Mouse (Mus musculus) G1E-ER4 (cell line): ENCODE data around the gene Mael. TPM values are rescaled to one million over a fixed set of nuclear protein-coding genes. Genes with fewer than 3 reads are reported as not detected.

Experiments used
- GATA1 ChIP-seq: IDR thresholded peaks from one replicate; pipeline ENCODE4 v1.8.0; 2012; ENCODE audit warnings: low read length, inconsistent platforms
- polyA plus RNA-seq: library from polyadenylated mRNA; stranded (reverse); fragments of >175 nt; gene quantifications from 2 replicates; pipeline ENCODE4 v1.2.3, GENCODE M21; 2012

Mael gene
- polyA plus RNA-seq, result not detected in 2 replicates

GRCm38 (mm10) chr1:166238315-166238969 lies at the start of gene Mael:
TSS of gene Mael (minus strand) at chr1:166238747.
- no peak for TF ChIP-seq GATA1

DNA sequence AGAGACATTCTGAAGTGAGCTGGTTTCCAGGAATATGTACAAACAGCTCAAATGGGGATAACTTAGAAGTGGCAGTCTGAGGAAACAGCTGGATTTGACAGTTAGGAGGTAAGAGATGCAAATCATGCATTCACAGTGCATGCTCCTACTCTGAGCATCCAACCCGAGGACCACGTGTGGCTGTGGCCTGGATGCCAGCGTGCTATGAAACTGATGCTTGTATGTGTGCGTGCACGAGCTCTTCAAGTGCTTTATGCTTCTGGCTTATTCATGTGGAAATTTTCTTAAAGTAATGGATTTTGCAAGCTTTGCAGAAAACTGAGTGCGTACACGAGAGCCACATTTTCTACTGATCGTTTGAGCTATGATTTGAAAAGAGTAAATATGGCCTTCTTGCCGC lies 47.7 kb upstream of the Mael start:
- no peak for TF ChIP-seq GATA1

DNA sequence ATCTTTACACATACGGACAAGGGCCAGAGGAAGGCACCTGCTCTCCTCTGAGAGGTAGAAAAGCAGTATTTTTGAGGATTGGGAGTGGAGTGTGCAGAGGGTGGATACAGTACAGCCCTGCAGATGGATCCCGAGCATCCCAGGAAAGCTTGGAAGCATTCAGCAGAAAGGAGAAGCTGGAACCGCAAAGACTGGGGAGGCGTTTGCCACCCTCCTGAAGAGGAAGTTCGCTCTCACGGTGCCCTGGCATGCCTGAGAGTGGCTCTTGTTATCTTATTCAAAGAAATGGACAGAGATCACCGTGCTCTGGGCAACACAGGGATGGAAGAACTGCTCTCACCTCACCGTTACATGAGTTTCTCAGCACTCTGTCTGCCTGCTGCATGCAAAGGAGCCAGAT lies 45.8 kb upstream of the Mael start:
- no peak for TF ChIP-seq GATA1

GRCm38 (mm10) chr1:166283451-166283850 lies 44.9 kb upstream of the Mael start:
- TF ChIP-seq GATA1, result no peak

GRCm38 (mm10) chr1:166282597-166283210 lies 44.2 kb upstream of the Mael start:
- TF ChIP-seq GATA1, result no peak

GRCm38 (mm10) chr1:166281836-166282235 lies 43.3 kb upstream of the Mael start:
- no peak for TF ChIP-seq GATA1

DNA sequence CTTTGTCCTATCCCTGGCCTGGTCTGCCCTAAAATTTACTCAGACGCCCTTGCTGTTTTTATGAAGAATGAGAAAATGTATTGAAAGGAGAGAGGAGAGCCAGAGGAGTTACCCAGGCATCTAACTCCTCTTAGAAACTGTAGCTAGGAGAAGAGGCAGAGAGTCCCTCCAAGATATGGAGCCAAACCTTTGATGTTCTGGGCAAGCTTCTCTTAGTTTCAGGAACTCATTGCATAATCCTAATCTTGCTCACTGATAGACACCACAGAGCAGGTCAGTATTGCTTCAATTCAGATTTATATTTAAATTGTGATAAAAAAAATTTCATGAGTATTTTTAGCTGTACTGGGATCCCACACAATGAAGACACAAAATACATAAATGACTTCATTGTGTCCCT lies 42.7 kb upstream of the Mael start:
- TF ChIP-seq GATA1, result no peak

- TF ChIP-seq GATA1, result no peak
These were observed 42.0 kb upstream of the Mael start for GRCm38 (mm10) chr1:166280566-166280965.

DNA sequence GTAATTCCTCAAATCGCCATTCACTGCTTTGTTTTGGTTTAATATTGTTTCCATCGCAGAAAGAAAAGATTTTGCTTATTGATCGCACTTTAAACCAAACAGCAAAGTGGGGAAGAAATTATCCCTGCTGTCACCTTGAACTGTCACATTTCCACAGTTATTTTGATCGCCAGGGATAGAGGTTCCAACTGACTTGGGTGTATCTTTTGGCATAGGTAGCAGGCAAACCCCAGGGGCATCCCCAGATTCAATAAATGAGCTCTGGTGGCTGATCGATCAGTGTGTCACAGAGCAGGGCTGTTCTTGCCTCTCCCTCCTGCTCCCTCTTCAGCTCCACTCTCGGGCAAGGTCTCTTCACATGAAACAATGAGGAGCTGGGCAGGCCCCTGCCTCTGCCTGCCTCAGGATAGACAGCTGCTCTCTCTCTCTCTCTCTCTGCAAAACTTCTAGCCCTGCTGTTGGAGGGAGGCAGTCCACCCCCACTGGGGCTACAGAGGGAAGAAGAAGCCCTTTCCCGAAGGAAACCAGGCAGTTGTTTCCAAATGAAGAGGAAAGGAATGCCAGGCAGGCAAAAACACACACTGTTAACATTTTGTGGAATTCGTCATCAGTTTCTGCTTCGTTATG lies 41.1 kb upstream of the Mael start:
- TF ChIP-seq GATA1, result no peak

- no peak for TF ChIP-seq GATA1
These were observed 40.2 kb upstream of the Mael start for GRCm38 (mm10) chr1:166278786-166279185.

GRCm38 (mm10) chr1:166268218-166268617 lies 29.7 kb upstream of the Mael start:
- no peak for TF ChIP-seq GATA1

DNA sequence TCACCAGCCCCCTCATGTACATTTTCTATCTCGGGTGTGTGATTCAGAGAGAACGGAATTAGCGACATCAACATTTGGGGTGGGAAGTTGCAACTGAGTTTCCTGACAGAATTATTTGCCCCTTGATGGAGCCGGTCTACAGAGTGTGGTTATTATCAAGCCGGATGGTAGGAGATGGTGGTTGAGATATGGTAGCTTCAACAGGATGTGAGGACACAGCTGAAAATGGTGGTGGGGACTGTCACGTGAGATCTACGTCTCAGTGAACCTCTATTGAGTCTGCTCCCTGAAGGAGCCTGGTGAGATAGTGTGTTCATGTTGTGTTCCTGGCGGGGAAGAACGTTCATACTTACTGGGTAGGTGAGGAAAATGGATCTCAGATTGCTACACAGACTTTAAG lies 28.4 kb upstream of the Mael start:
- no peak for TF ChIP-seq GATA1

DNA sequence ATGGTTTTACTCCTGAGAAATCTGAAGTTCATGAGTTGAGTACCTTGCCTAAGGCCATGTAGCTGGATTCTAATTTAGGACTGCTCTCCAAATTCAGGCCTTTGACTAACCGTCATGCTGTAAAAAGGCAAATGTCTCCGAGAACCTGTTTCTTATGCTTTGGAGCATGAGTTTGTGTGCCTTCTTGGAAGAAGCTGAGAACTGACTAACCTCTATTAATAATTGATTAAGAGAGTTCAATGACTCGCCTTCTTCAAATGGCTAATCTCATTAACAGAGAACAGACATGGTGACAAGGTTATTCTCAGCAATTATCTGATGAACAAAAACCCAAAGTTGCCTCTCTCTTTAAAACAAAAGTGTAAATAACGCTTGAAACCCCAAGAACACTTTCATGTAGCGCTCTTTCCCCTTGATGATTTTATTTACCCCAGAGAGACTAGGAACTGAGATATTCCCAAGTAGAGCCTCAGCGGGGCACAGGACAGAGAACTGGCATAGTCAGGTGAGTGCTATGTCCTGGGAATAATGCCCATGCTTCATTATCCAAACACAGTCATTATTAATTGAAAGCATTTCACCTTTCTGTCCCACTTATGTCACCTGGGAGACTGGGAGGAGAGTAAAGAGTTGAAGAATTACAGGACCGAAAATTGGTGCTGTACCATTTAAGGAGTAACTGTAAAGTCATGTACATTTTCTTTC lies 27.6 kb upstream of the Mael start:
- TF ChIP-seq GATA1, result no peak

- no peak for TF ChIP-seq GATA1
These were observed 21.0 kb upstream of the Mael start for GRCm38 (mm10) chr1:166259526-166259925.

- TF ChIP-seq GATA1, result no peak
These were observed 18.4 kb upstream of the Mael start for GRCm38 (mm10) chr1:166256898-166257297.

DNA sequence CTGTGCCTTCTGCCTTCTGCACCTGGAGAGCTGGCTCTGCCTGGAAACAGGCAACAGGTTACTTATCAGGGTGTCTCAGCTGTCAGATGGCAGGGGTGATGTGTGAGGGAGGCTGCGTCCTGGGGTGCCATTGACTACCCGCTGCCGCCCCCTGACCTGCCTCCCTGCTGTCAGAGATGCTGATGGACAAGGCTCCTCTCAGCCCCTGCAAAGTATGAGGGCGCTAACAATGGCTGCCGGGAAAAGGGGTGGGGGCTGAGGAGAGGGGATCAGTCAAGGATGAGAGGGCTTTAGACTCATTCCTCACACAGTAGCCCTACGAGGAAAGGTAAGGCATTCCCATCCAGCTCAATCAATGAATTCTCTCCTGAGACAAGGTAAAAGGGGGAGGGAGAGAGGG lies 17.8 kb upstream of the Mael start:
- TF ChIP-seq GATA1, result no peak
